Mouse (Mus musculus): ENCODE data around the gene Dnah11. TPM values are rescaled to one million over a fixed set of nuclear protein-coding genes. Genes with fewer than 3 reads are reported as not detected.

Gene Dnah11
- 0.52 TPM for polyA plus RNA-seq (2015; fragmentation: Illumina TruSeq; extraction: RNeasy Lipid Tissue Mini Kit (QIAGEN cat#74804); ENCODE audit: low read depth, low replicate concordance)

GRCm38 (mm10) chr12:118198386-118199093 lies at the start of gene Dnah11:
Gene Dnah11 (minus strand): TSS chr12:118199043.

Other genes starting within 250 kb of the Dnah11 start
- gene Sp4, start 102.4 kb upstream of the Dnah11 start, polyA plus RNA-seq (2015; fragmentation: Illumina TruSeq; extraction: RNeasy Lipid Tissue Mini Kit (QIAGEN cat#74804); ENCODE audit: low read depth, low replicate concordance), result 14.9 TPM